Mouse (Mus musculus): ENCODE measurements around the gene 4930564D02Rik.

DNA sequence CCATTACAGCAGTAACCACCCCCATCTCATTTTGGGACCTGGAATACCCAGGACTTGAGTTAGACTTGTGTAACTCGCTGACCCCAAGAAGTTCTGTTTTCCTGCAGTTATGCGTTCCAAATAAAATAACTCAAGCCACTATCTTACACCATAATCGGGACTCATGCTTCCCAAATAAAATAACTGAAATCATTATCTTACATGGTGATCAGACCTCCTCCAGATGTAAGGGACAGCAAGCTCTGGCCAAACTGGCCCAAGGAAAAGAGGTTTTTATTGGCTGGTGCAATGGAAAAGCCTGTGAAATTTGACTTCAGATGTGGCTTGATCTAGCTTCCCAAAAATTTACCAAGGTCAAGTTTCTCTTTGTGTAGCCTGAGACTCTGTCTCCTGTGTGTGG lies 5.1 kb upstream of the 4930564D02Rik start:
- TF ChIP-seq POLR2A (IDR thresholded peaks at IDR 0.05; ENCODE audit: insufficient read length, low read depth) (no peak), MYOG (IDR thresholded peaks at IDR 0.05; ENCODE audit: control insufficient read depth in 1 of 3, insufficient read depth in 1 of 3, insufficient read length in 2 of 3, low read depth in 2 of 3) (no peak), MAX (IDR thresholded peaks at IDR 0.05; ENCODE audit: low read depth) (no peak), E2F4 (IDR thresholded peaks at IDR 0.05; ENCODE audit: insufficient read depth) (no peak)

Measured in myocyte (in vitro differentiated cells).